Mouse (Mus musculus) kidney, embryonic 15.5 days (tissue): ENCODE measurements around the gene Olfr995. TPM values are rescaled to one million over a fixed set of nuclear protein-coding genes. Genes with fewer than 3 reads are reported as not detected.

Experiments used
- ATAC-seq: fragments of 200-750 bp; cut with Nextera tagmentation; replicated peaks from 2 replicates; pipeline ENCODE4 v1.8.0; 2017; ENCODE audit warnings: moderate TSS enrichment; ENCODE audit not compliant: low FRiP score
- H3K27ac ChIP-seq: fragments of 300-500 bp; sonication (generic); 2 replicates; pipeline ENCODE4 v1.5.1; 2015; ENCODE audit warnings: mild to moderate bottlenecking, inconsistent platforms
- H3K27me3 ChIP-seq: fragments of 300-500 bp; sonication (generic); 2 replicates; pipeline ENCODE4 v1.6.1; 2015; ENCODE audit warnings: inconsistent platforms
- H3K36me3 ChIP-seq: fragments of 300-500 bp; sonication (generic); 2 replicates; pipeline ENCODE4 v1.6.1; 2015; ENCODE audit warnings: inconsistent platforms
- H3K4me1 ChIP-seq: fragments of 300-500 bp; sonication (generic); 2 replicates; pipeline ENCODE4 v1.6.1; 2015; ENCODE audit warnings: inconsistent platforms
- H3K4me2 ChIP-seq: fragments of 300-500 bp; sonication (generic); 2 replicates; pipeline ENCODE4 v1.6.1; 2015; ENCODE audit warnings: moderate library complexity, mild to moderate bottlenecking, inconsistent platforms
- H3K4me3 ChIP-seq: fragments of 300-500 bp; sonication (generic); replicated peaks from 2 replicates; pipeline ENCODE4 v1.5.1; 2015; ENCODE audit warnings: mild to moderate bottlenecking, inconsistent platforms
- H3K9ac ChIP-seq: fragments of 300-500 bp; sonication (generic); 2 replicates; pipeline ENCODE4 v1.6.1; 2015; ENCODE audit warnings: mild to moderate bottlenecking, inconsistent platforms
- H3K9me3 ChIP-seq: fragments of 300-500 bp; sonication (generic); replicated peaks from 2 replicates; pipeline ENCODE4 v1.6.1; 2016; ENCODE audit warnings: inconsistent platforms
- whole genome bisulfite sequencing: fragments of 180-500 bp; shearing (Covaris S2); methylation state at CpG from one replicate; pipeline ENCODE4 v1.1.7; 2015; ENCODE audit warnings: mixed read lengths; 5-methylcytosine and 5-hydroxymethylcytosine counted together
- polyA plus RNA-seq: library from polyadenylated mRNA; unstranded; fragments of >200 nt; fragmentation: Nextera tagmentation; extraction: Ambion mirVana; gene quantifications from 2 replicates; pipeline ENCODE4 v1.2.1, GENCODE M21; 2015

Olfr995 gene
- not detected in 2 replicates for polyA plus RNA-seq

DNA sequence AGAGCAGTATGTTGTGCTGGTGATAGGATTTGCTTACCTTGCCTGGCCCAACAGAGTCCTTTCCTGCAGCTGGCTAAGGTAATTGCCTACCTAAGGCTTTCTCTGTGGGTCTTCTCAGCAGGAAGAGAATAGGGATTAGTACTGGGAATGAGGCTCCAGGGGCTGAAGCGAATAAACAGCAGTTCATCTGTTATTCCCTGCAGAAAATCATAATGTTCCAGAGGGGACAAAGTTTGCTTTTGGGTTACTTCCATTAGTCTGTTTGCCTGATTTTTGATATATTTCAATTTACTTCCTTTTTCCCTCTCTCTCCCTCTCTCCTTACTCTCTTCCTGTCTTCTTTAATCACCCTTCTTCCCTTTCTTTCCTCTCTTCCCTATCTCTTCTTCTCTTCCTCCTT is at the start of gene Olfr995:
Gene Olfr995 (minus strand): TSS at position 101 of the 400 bp plus-strand sequence.
- H3K4me2 ChIP-seq: no peak within 1 kb of the TSS
- no peaks in the 10 kb centered on the region for H3K9me3 ChIP-seq
- WGBS: 30% methylated on average over 1 of the region's 1 CpGs
- no peak within 1 kb of the TSS for H3K27ac ChIP-seq
- H3K9ac ChIP-seq: no peak within 1 kb of the TSS
- no peaks in the 10 kb centered on the region for H3K27me3 ChIP-seq
- ATAC-seq: no peak
- H3K4me3 ChIP-seq: no peak within 1 kb of the TSS
- no peaks in the 10 kb centered on the region for H3K36me3 ChIP-seq
- no peaks in the 10 kb centered on the region for H3K4me1 ChIP-seq

DNA sequence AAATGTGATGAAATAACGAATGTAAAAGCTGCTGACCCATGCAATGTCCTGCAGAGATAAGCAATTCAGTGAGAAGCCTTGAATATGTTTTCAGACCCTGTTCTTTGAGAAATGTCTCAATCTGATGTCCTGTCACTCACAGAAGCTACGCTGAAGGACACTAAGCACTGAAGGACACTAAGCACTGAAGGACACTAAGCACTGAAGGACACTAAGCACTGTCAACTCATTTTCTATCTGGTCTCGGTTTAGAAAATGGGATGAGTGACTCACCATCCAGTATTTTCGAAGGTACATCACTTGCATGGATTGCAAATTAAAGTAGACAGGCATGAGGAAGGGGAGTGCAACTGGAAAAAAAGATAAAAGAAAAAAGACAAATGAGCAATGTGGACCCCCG is 47.0 kb upstream of the Olfr995 start:
- Histone ChIP-seq H3K4me3 (no peak overlapping the region), H3K9me3 (no peaks in the 10 kb centered on the region), H3K27me3 (no peaks in the 10 kb centered on the region), H3K4me1 (no peaks in the 10 kb centered on the region), H3K27ac (no peak overlapping the region), H3K4me2 (no peak overlapping the region), H3K36me3 (no peaks in the 10 kb centered on the region), H3K9ac (no peak overlapping the region)
- 81% methylated on average over 5 of the region's 5 CpGs for WGBS
- ATAC-seq: no peak

DNA sequence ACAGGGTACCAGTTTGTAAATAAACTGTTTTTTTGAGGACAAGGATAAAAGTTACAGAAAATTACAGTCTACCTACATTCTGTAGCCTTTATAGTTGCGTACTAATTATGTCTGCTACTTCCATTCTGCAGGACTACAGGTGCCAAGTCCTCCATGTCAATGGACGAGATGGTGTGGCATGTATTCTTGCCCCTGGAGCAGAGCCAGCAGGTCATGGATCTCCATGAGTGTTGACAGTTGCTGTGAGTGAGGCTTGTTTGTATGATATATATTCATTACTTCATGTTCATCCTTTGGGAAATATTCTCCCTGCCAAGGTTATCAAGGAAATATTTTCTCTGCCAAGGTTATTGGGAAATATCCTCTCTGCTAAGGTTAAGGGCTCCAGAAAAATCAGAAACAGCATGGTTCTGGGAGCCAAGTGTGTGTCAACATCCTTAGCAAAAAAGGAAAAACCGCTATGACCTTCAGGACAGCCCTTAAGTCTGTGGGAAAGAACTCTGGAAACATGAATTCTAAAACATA is 23.4 kb upstream of the Olfr995 start:
- no peak overlapping the region for H3K27ac ChIP-seq
- H3K9me3 ChIP-seq: no peaks in the 10 kb centered on the region
- H3K4me2 ChIP-seq: no peak overlapping the region
- no peak overlapping the region for H3K4me3 ChIP-seq
- H3K27me3 ChIP-seq: no peaks in the 10 kb centered on the region
- no peak for ATAC-seq
- H3K4me1 ChIP-seq: no peaks in the 10 kb centered on the region
- 82% methylated on average over 3 of the region's 3 CpGs for WGBS
- H3K36me3 ChIP-seq: no peaks in the 10 kb centered on the region
- no peak overlapping the region for H3K9ac ChIP-seq

DNA sequence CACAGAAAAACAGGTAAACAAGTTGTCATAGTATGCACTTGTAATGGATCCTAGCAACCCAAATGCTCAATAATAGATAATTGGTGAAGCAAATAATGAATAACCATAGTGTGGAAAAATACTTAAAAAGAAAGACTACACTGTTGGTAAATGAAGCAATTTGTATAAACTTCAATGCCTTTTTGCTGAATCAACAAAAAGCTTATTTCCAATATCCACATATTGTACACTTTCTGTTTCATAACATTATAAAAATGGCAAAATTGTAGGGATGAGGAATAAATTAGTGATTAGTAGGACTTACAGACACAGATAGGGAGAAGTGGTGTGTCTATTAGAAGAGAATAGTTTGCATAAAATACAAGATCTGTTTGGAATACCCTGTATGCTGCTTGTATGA is 893 bp downstream of the Olfr995 start:
- Histone ChIP-seq H3K4me2 (no peak overlapping the region), H3K4me1 (no peaks in the 10 kb centered on the region), H3K9me3 (no peaks in the 10 kb centered on the region), H3K27me3 (no peaks in the 10 kb centered on the region), H3K9ac (no peak overlapping the region), H3K27ac (no peak overlapping the region), H3K4me3 (no peak overlapping the region), H3K36me3 (no peaks in the 10 kb centered on the region)
- ATAC-seq: no peak

DNA sequence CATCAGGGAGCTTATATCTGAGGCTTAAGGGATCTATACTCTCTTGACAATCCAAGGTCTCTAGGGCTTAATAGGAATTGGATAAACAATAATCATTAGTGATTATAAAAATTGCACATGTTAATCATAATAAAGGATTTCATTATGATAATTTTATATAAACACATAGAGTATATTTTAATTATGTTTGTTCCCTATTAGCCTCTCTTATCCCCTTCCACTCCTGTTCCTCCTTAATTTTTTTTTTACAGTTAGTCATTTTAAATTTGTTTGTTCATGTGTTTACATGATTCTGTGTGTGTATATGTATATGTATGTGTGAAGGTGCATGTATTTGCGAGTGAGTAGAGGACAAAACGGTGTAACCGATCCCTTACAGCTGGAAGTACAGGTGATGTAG is 7.1 kb downstream of the Olfr995 start, which contains the start of gene Olfr994:
Gene Olfr994 (minus strand): TSS at position 101 of the 400 bp plus-strand sequence.
- H3K9ac ChIP-seq: no peak within 1 kb of the TSS
- ATAC-seq: no peak
- H3K27ac ChIP-seq: no peak within 1 kb of the TSS
- H3K4me1 ChIP-seq: no peaks in the 10 kb centered on the region
- no peak within 1 kb of the TSS for H3K4me3 ChIP-seq
- H3K27me3 ChIP-seq: no peaks in the 10 kb centered on the region
- H3K4me2 ChIP-seq: no peak within 1 kb of the TSS
- WGBS: 85% methylated on average over 3 of the region's 3 CpGs
- H3K36me3 ChIP-seq: no peaks in the 10 kb centered on the region
- H3K9me3 ChIP-seq: no peaks in the 10 kb centered on the region

DNA sequence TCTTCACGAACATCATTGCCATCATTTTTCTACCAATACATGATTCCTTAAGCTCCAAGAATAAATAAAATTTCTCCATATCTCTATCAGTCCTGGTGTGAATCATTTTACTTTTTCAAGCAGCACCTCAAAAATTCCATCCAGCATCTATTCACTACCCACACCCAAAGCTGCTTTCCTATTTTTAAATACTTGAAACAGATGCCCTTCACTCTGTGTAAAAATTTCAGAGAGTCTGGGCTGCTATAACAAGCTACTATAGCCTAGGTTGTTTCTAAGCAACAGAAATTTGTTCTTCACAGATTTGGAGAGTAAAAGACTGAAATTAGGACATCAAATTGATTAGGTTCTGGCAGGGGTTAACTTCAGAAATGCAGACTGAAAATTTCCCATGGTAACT is 17.5 kb downstream of the Olfr995 start:
- WGBS: 85% methylated on average over 1 of the region's 1 CpGs
- Histone ChIP-seq H3K36me3 (no peaks in the 10 kb centered on the region), H3K27me3 (no peaks in the 10 kb centered on the region), H3K4me1 (no peaks in the 10 kb centered on the region), H3K27ac (no peak overlapping the region), H3K9ac (no peak overlapping the region), H3K9me3 (no peaks in the 10 kb centered on the region), H3K4me2 (no peak overlapping the region), H3K4me3 (no peak overlapping the region)
- ATAC-seq: no peak

DNA sequence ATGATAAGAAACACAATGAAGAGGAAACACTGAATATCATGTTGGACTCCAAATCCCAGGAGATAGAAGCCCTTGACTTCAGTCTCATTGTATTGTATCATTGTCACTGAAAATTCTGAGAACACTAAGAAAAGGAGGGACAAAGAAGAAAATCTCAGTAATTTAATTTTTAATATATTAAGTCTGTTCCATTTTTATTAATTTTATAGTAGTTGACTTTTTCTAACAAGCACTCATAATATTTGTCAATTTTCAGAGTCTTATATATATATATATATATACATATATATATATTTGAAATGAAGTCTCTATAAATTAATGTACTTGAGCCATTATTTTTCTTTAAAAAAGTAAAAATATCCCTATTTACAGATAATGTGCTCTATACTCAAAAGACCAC is 28.7 kb downstream of the Olfr995 start, which contains the start of gene Olfr993:
Gene Olfr993 (minus strand): TSS at position 101 of the 400 bp plus-strand sequence.
- no peaks in the 10 kb centered on the region for H3K27me3 ChIP-seq
- H3K9me3 ChIP-seq: no peaks in the 10 kb centered on the region
- H3K9ac ChIP-seq: no peak within 1 kb of the TSS
- no peaks in the 10 kb centered on the region for H3K4me1 ChIP-seq
- no peak for ATAC-seq
- no peak within 1 kb of the TSS for H3K27ac ChIP-seq
- no peaks in the 10 kb centered on the region for H3K36me3 ChIP-seq
- H3K4me2 ChIP-seq: no peak within 1 kb of the TSS
- H3K4me3 ChIP-seq: no peak within 1 kb of the TSS

DNA sequence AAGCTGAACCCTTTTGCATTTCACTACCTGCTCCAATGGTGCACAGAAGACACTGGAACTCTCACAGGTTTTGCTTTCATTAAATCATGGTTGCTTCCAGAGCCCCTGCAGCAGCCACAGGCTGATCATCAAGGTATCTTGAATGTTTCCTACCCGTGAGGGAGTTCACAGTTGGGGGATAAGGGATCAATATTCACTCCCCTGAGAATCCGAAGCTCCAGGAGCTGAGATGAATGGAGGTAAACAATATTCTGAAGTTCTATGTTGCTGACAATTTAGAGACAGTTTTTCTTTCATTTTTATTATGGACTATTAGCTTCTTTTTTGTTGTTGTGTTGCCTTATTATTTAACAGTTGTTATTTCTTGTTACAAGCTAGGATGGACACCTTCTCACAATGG is 34.1 kb downstream of the Olfr995 start, which contains the start of gene Olfr992:
Gene Olfr992 (minus strand): TSS at position 101 of the 400 bp plus-strand sequence.
- Histone ChIP-seq H3K36me3 (no peaks in the 10 kb centered on the region), H3K4me1 (no peaks in the 10 kb centered on the region), H3K27me3 (no peaks in the 10 kb centered on the region), H3K9me3 (no peaks in the 10 kb centered on the region), H3K9ac (no peak within 1 kb of the TSS), H3K4me2 (no peak within 1 kb of the TSS), H3K4me3 (no peak within 1 kb of the TSS), H3K27ac (no peak within 1 kb of the TSS)
- WGBS: 57% methylated on average over 2 of the region's 2 CpGs
- ATAC-seq: no peak

Other genes with a start within 250 kb of the Olfr995 start
- 0.40 and 0.65 TPM in 2 replicates for gene Lrrc55, start 246.4 kb downstream of the Olfr995 start, polyA plus RNA-seq
- not detected in 2 replicates for gene Olfr987, start 104.3 kb downstream of the Olfr995 start, polyA plus RNA-seq
- gene Olfr988, start 80.4 kb downstream of the Olfr995 start, polyA plus RNA-seq: not detected in 2 replicates
- gene Olfr992, start 34.2 kb downstream of the Olfr995 start, polyA plus RNA-seq: not detected in 2 replicates
- gene Olfr993, start 28.8 kb downstream of the Olfr995 start, polyA plus RNA-seq: not detected in 2 replicates
- gene Olfr994, start 7.2 kb downstream of the Olfr995 start, polyA plus RNA-seq: not detected in 2 replicates
- 0.15 TPM in 1 of 2 replicates, not detected in the other for gene 4833423E24Rik, start 75.4 kb upstream of the Olfr995 start, polyA plus RNA-seq
- not detected in 2 replicates for gene Olfr996, start 135.6 kb upstream of the Olfr995 start, polyA plus RNA-seq
- gene Olfr998, start 145.3 kb upstream of the Olfr995 start, polyA plus RNA-seq: not detected in 2 replicates
- gene Olfr1000, start 168.3 kb upstream of the Olfr995 start, polyA plus RNA-seq: not detected in 2 replicates
- not detected in 2 replicates for gene Olfr1002, start 207.1 kb upstream of the Olfr995 start, polyA plus RNA-seq
- not detected in 2 replicates for gene Olfr154, start 220.8 kb upstream of the Olfr995 start, polyA plus RNA-seq
- gene Olfr1006, start 235.1 kb upstream of the Olfr995 start, polyA plus RNA-seq: not detected in 2 replicates
- gene Olfr1008, start 245.8 kb upstream of the Olfr995 start, polyA plus RNA-seq: not detected in 2 replicates